Mouse (Mus musculus): ENCODE data around the gene Pdcd1lg2. TPM values are rescaled to one million over a fixed set of nuclear protein-coding genes. Genes with fewer than 3 reads are reported as not detected.

Pdcd1lg2 gene
- polyA plus RNA-seq, 1 experiment from 2014 or later: not detected

DNA sequence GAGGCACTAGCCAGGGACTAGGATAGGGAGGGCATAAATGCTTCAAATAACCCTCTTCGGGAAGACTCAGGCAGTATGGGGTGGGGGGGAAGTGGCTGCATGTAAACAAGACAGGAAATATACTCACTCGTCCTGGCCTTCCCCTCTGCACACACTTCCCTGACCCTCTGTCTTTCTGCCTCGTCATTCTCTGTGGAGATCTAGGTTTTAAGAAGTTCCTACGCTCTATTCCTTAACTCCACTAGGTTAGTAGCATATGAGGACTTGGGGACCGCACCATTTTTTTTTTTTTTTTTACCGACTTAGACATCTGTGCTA, 77.3 kb downstream of the Pdcd1lg2 start:
- Histone ChIP-seq H3K27me3 (ENCODE audit: control insufficient read depth, insufficient read depth, low read depth, low read length) (no peaks in the 10 kb centered on the region), H3K4me2 (ENCODE audit: low read length) (no peak overlapping the region), H3K27ac (ENCODE audit: low read length) (no peak overlapping the region), H3K4me3 (ENCODE audit: low read depth, low read length) (no peak overlapping the region), H3K9me3 (replicated peaks; ENCODE audit: control insufficient read depth, low read length, poor library complexity, severe bottlenecking) (no peaks in the 10 kb centered on the region), H3K36me3 (ENCODE audit: control insufficient read depth, insufficient read depth, low read length) (no peaks in the 10 kb centered on the region), H3K9ac (ENCODE audit: low read depth, low read length) (no peak overlapping the region), H3K4me1 (ENCODE audit: control insufficient read depth, insufficient read depth, low read length) (no peaks in the 10 kb centered on the region)
- no peak for ATAC-seq
- 75% methylated on average over 6 of the region's 6 CpGs for WGBS

DNA sequence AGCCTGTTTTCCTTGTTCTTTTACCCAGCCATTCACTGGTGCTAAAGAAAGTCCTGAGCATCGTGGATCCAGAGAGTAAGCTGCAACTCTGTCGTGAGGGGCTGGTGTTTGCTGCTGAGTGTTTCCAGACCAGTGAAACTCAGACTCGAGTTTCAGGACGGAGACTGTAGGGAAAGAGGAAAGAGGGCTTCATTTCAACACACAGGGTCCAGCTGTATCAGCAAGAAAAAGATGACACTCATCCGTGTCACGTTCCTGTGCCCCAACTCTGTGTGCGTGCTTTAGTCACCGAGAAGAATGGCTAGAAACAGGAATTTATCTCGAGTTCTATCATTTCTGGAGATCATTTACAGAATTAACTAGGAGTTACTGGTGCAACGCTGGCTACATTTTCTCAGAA, 77.7 kb downstream of the Pdcd1lg2 start:
- Histone ChIP-seq H3K4me1 (ENCODE audit: control insufficient read depth, insufficient read depth, low read length) (no peaks in the 10 kb centered on the region), H3K27ac (ENCODE audit: low read length) (no peak overlapping the region), H3K4me2 (ENCODE audit: low read length) (no peak overlapping the region), H3K9ac (ENCODE audit: low read depth, low read length) (no peak overlapping the region), H3K4me3 (ENCODE audit: low read depth, low read length) (no peak overlapping the region), H3K36me3 (ENCODE audit: control insufficient read depth, insufficient read depth, low read length) (no peaks in the 10 kb centered on the region), H3K9me3 (replicated peaks; ENCODE audit: control insufficient read depth, low read length, poor library complexity, severe bottlenecking) (no peaks in the 10 kb centered on the region), H3K27me3 (ENCODE audit: control insufficient read depth, insufficient read depth, low read depth, low read length) (no peaks in the 10 kb centered on the region)
- WGBS: 77% methylated on average over 10 of the region's 10 CpGs
- no peak for ATAC-seq

DNA sequence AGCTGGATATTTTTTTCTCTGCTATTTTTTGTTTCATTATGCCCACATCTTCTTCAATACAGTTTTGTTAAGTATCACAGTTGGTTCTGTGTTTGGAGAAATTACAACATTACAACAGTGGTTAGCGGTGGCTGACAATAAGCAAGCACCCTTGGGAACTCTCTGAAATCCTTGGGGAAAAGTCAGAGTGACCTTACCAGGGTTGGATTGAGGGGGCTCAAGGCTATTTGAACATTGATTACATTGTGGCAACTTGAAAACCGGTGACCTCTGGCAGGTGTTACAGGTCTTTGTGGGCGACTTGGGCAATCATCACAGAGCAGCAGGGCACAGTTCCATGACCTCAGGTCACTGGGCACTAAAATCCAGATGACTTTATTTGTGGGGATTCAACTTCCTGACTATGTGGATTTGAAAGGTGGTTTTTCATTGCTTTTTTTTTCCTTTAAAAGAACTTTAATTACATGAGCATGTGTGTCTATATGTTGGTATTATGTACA, 79.1 kb downstream of the Pdcd1lg2 start:
- Histone ChIP-seq H3K4me3 (ENCODE audit: low read depth, low read length) (no peak overlapping the region), H3K9me3 (replicated peaks; ENCODE audit: control insufficient read depth, low read length, poor library complexity, severe bottlenecking) (no peaks in the 10 kb centered on the region), H3K9ac (ENCODE audit: low read depth, low read length) (no peak overlapping the region), H3K27ac (ENCODE audit: low read length) (no peak overlapping the region), H3K36me3 (ENCODE audit: control insufficient read depth, insufficient read depth, low read length) (no peaks in the 10 kb centered on the region), H3K4me1 (ENCODE audit: control insufficient read depth, insufficient read depth, low read length) (no peaks in the 10 kb centered on the region), H3K27me3 (ENCODE audit: control insufficient read depth, insufficient read depth, low read depth, low read length) (no peaks in the 10 kb centered on the region), H3K4me2 (ENCODE audit: low read length) (no peak overlapping the region)
- WGBS: 78% methylated on average over 3 of the region's 3 CpGs
- no peak for ATAC-seq

DNA sequence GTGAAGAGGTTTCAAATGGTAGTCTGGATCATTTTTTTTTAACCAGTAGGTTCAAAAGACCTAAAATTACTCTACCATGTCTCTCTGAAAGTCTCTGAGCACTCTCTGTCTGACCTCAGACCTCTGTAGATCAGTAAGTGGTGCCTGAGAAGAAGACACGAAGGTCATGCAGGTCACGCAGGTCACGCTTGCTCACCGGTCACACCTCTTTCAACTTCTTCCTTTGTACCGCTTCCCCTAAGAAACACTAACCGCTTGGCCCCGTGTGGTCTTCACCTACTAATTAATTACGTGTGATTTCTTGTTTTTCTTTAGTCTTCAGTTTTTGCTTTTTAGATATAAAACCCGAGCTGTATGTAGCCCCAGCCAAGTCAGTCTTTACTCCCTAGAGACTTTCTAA, 80.7 kb downstream of the Pdcd1lg2 start:
- ATAC-seq: no peak
- Histone ChIP-seq H3K9me3 (replicated peaks; ENCODE audit: control insufficient read depth, low read length, poor library complexity, severe bottlenecking) (no peaks in the 10 kb centered on the region), H3K4me2 (ENCODE audit: low read length) (no peak overlapping the region), H3K27me3 (ENCODE audit: control insufficient read depth, insufficient read depth, low read depth, low read length) (no peaks in the 10 kb centered on the region), H3K36me3 (ENCODE audit: control insufficient read depth, insufficient read depth, low read length) (no peaks in the 10 kb centered on the region), H3K4me3 (ENCODE audit: low read depth, low read length) (no peak overlapping the region), H3K9ac (ENCODE audit: low read depth, low read length) (no peak overlapping the region), H3K4me1 (ENCODE audit: control insufficient read depth, insufficient read depth, low read length) (no peaks in the 10 kb centered on the region), H3K27ac (ENCODE audit: low read length) (no peak overlapping the region)
- 76% methylated on average over 9 of the region's 9 CpGs for WGBS

DNA sequence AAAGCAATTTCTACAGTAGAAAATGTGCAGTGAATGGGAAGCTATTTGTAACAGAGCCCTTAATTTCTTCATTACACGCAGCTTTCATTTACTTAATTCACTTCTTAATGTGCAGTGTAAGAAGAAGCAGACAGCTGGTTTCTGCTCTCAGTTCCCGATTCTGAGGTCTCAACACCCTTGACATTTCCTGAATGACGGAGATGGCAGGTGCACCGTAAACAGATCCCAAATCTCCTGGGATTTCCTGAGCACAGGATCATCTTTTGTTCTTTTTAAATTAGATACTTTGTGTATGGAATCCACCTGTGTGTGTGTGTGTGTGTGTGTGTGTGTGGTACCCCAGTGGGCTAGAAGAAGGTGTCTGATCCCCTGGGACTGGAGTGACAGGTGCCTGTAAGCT, 83.7 kb downstream of the Pdcd1lg2 start:
- 78% methylated on average over 4 of the region's 4 CpGs for WGBS
- Histone ChIP-seq H3K27me3 (ENCODE audit: control insufficient read depth, insufficient read depth, low read depth, low read length) (no peaks in the 10 kb centered on the region), H3K9ac (ENCODE audit: low read depth, low read length) (no peak overlapping the region), H3K36me3 (ENCODE audit: control insufficient read depth, insufficient read depth, low read length) (no peaks in the 10 kb centered on the region), H3K4me1 (ENCODE audit: control insufficient read depth, insufficient read depth, low read length) (no peaks in the 10 kb centered on the region), H3K9me3 (replicated peaks; ENCODE audit: control insufficient read depth, low read length, poor library complexity, severe bottlenecking) (no peaks in the 10 kb centered on the region), H3K27ac (ENCODE audit: low read length) (no peak overlapping the region), H3K4me3 (ENCODE audit: low read depth, low read length) (no peak overlapping the region), H3K4me2 (ENCODE audit: low read length) (no peak overlapping the region)
- ATAC-seq: no peak

DNA sequence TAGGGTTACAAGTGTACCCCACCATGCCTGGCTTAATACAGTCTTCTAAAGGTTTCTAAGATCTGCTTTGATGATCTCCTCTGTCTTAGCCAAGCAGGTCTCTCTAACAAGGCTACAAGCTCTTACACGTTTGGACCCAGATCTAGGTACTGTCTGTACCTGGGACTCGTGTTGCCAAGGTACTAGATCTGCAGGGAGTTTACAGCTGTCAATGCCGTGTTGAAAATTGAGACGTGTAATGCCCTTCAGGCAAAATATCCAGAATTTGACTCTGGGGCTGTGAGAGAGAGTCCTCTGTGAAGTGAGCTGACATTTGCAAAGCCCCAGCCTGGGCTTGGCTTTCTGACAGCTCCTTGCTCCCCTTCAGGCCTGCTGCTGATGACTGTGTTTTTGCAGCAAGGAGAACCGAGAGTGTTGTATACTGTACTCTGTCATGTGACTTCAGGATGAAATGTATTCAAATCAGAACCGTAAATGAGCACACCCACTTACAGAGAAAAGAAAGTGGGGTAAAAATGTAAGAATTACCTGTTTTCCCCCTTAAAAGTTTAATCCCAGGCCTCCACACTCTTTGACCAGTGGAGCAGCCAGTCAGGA, 85.4 kb downstream of the Pdcd1lg2 start:
- ATAC-seq: no peak
- WGBS: 71% methylated on average over 6 of the region's 6 CpGs
- H3K9ac ChIP-seq (ENCODE audit: low read depth, low read length): no peak overlapping the region
- H3K27ac ChIP-seq (ENCODE audit: low read length): no peak overlapping the region
- no peaks in the 10 kb centered on the region for H3K27me3 ChIP-seq (ENCODE audit: control insufficient read depth, insufficient read depth, low read depth, low read length)
- no peaks in the 10 kb centered on the region for H3K36me3 ChIP-seq (ENCODE audit: control insufficient read depth, insufficient read depth, low read length)
- H3K4me3 ChIP-seq (ENCODE audit: low read depth, low read length): no peak overlapping the region
- no peaks in the 10 kb centered on the region; the same call in 1 of the 2 replicates for H3K4me1 ChIP-seq (ENCODE audit: control insufficient read depth, insufficient read depth, low read length)
- no peaks in the 10 kb centered on the region for H3K9me3 ChIP-seq (replicated peaks; ENCODE audit: control insufficient read depth, low read length, poor library complexity, severe bottlenecking)
- H3K4me2 ChIP-seq (ENCODE audit: low read length): no peak overlapping the region

DNA sequence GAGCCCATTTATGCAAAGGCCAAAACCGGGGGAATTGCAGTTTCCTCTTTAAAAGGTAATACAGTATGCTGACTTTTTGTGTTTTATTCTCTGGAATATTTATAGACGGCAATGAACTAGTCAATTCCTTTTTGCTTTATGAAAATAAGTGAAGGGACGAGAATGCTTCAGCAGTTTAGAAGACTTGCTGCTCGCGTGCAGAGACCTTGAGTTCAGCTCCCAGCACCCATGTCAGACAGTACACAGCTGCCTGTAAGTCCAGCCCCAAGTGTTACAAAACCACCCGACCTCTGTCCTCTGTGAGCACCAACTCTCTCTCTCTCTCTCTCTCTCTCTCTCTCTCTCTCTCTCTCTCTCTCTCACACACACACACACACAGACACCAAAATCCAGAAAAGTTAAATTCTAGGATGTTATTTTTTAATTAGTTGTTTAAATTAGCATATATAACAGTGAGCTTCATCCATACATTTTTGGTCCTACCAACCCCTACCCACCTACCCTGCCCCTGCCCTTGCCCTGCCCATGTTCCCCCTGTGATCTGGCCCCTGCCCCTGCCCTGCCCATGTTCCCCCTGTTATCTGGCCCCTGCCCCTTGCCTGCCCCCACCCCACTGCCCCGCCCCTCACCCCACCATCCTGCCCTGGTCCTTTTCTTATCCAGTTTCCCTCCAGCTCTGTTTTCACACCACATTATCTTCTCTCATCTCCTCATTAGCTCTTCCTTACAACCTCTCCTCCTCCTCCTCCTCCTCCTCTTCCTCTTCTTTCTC, 86.3 kb downstream of the Pdcd1lg2 start:
- Histone ChIP-seq H3K9me3 (replicated peaks; ENCODE audit: control insufficient read depth, low read length, poor library complexity, severe bottlenecking) (no peaks in the 10 kb centered on the region), H3K4me3 (ENCODE audit: low read depth, low read length) (no peak overlapping the region), H3K27me3 (ENCODE audit: control insufficient read depth, insufficient read depth, low read depth, low read length) (no peaks in the 10 kb centered on the region), H3K9ac (ENCODE audit: low read depth, low read length) (no peak overlapping the region), H3K4me1 (ENCODE audit: control insufficient read depth, insufficient read depth, low read length) (no peaks in the 10 kb centered on the region; the same call in 1 of the 2 replicates), H3K36me3 (ENCODE audit: control insufficient read depth, insufficient read depth, low read length) (no peaks in the 10 kb centered on the region), H3K4me2 (ENCODE audit: low read length) (no peak overlapping the region), H3K27ac (ENCODE audit: low read length) (no peak overlapping the region)
- no peak for ATAC-seq
- WGBS: 77% methylated on average over 7 of the region's 7 CpGs

DNA sequence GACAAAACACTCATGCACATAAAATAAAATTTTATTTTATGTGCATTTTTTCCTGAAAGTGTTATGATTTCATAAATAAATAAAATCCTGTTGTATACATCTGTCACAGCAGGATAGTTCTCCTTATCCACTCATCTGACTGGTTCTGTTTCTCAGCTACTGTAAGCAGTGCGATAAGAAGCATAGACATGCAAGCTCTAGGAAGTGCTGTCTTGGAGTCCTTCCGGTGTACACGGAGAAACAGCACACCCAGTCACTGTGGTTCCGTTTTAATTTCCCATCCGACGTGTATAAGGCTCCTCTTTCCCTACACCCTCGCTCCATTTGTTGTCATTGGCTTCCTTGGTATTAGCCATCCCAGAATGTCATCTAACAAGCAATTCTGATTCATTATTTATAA, 87.2 kb downstream of the Pdcd1lg2 start:
- WGBS: 91% methylated on average over 7 of the region's 7 CpGs
- H3K27ac ChIP-seq (ENCODE audit: low read length): no peak overlapping the region
- ATAC-seq: no peak
- H3K36me3 ChIP-seq (ENCODE audit: control insufficient read depth, insufficient read depth, low read length): no peaks in the 10 kb centered on the region
- H3K27me3 ChIP-seq (ENCODE audit: control insufficient read depth, insufficient read depth, low read depth, low read length): no peaks in the 10 kb centered on the region
- H3K9me3 ChIP-seq (replicated peaks; ENCODE audit: control insufficient read depth, low read length, poor library complexity, severe bottlenecking): no peaks in the 10 kb centered on the region
- H3K9ac ChIP-seq (ENCODE audit: low read depth, low read length): no peak overlapping the region
- H3K4me3 ChIP-seq (ENCODE audit: low read depth, low read length): no peak overlapping the region
- no peaks in the 10 kb centered on the region; the same call in 1 of the 2 replicates for H3K4me1 ChIP-seq (ENCODE audit: control insufficient read depth, insufficient read depth, low read length)
- no peak overlapping the region for H3K4me2 ChIP-seq (ENCODE audit: low read length)

DNA sequence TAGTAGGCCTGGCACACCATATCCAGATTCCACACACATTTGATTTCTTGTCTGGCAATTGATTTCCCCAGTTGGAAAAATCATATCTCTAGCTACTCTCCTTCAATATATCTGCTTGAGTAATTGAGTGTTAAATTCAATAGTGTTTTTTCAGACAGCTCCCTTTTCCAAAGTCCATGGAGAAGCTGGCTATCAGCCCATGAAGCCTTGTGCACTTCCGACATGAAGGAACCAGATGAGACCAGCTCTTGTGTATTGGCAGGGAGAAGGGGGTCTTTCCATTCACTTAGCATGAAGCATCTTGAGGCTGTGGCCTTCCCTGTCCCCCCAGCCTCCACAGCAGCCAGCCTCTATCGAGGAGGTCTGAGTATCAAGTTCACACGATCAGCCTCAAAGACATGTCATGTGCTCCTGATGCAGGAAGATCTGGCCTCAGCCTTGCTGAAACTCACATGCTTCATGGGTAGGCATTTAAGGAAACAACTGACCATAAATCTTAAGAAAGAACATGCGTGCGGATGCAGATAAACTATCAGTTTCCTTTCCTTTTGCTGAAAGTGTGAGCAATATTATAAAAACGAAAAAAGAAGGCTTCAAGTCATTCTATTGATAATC, 88.2 kb downstream of the Pdcd1lg2 start:
- no peaks in the 10 kb centered on the region for H3K27me3 ChIP-seq (ENCODE audit: control insufficient read depth, insufficient read depth, low read depth, low read length)
- WGBS: 84% methylated on average over 6 of the region's 6 CpGs
- no peak overlapping the region for H3K4me3 ChIP-seq (ENCODE audit: low read depth, low read length)
- no peak overlapping the region for H3K27ac ChIP-seq (ENCODE audit: low read length)
- no peaks in the 10 kb centered on the region; the same call in 1 of the 2 replicates for H3K4me1 ChIP-seq (ENCODE audit: control insufficient read depth, insufficient read depth, low read length)
- no peak for ATAC-seq
- no peaks in the 10 kb centered on the region for H3K36me3 ChIP-seq (ENCODE audit: control insufficient read depth, insufficient read depth, low read length)
- H3K9me3 ChIP-seq (replicated peaks; ENCODE audit: control insufficient read depth, low read length, poor library complexity, severe bottlenecking): no peaks in the 10 kb centered on the region
- no peak overlapping the region for H3K9ac ChIP-seq (ENCODE audit: low read depth, low read length)
- no peak overlapping the region for H3K4me2 ChIP-seq (ENCODE audit: low read length)
